Mouse (Mus musculus) activated CD4-positive, CD25-positive, alpha-beta regulatory T cell, adult 9 weeks (primary cell): ENCODE measurements around the gene Sf3a2. TPM values are rescaled to one million over a fixed set of nuclear protein-coding genes. Genes with fewer than 3 reads are reported as not detected.

Source experiments
- polyA plus RNA-seq: library from polyadenylated mRNA; unstranded; fragments of 100-300 nt; shearing (Covaris generic); gene quantifications from one replicate; pipeline ENCODE4 v1.2.1, GENCODE M21; 2017

Sf3a2 gene
- 75.0 TPM for polyA plus RNA-seq

GRCm38 (mm10) chr10:80798150-80799006 is at the start of gene Sf3a2, which contains the start of gene Plekhj1:
Sf3a2 (plus strand) TSS chr10:80798198.
Plekhj1 (minus strand) TSS chr10:80798626.

GRCm38 (mm10) chr10:80754594-80755290 is 43.3 kb upstream of the Sf3a2 start, which contains the start of gene Dot1l:
Dot1l (plus strand) TSS chr10:80755206.

GRCm38 (mm10) chr10:80804916-80805315 is 6.9 kb downstream of the Sf3a2 start, which contains the start of gene Amh:
Amh (plus strand) TSS chr10:80805243.

GRCm38 (mm10) chr10:80813366-80813765 is 15.4 kb downstream of the Sf3a2 start, which contains the start of gene Jsrp1:
Jsrp1 (minus strand) TSS chr10:80813498.

GRCm38 (mm10) chr10:80826151-80827062 is 28.4 kb downstream of the Sf3a2 start, which contains the start of gene Oaz1:
Oaz1 (plus strand) TSS chr10:80826656.

GRCm38 (mm10) chr10:80843931-80844547 is 46.0 kb downstream of the Sf3a2 start, which contains the start of gene Lingo3:
Lingo3 (minus strand) TSS chr10:80844039.

Other genes starting within 250 kb of the Sf3a2 start
- 47.1 TPM for gene Rexo1, start 236.6 kb upstream of the Sf3a2 start, polyA plus RNA-seq
- gene Klf16, start 220.9 kb upstream of the Sf3a2 start, polyA plus RNA-seq = 1.1 TPM
- gene Abhd17a, start 207.9 kb upstream of the Sf3a2 start, polyA plus RNA-seq = 28.7 TPM
- gene Scamp4, start 195.3 kb upstream of the Sf3a2 start, polyA plus RNA-seq = 115 TPM
- 4.6 TPM for gene Adat3, start 195.3 kb upstream of the Sf3a2 start, polyA plus RNA-seq
- gene Gm49322, start 192.2 kb upstream of the Sf3a2 start, polyA plus RNA-seq = 12.7 TPM
- gene Csnk1g2, start 175.4 kb upstream of the Sf3a2 start, polyA plus RNA-seq = 8.2 TPM
- 2.7 TPM for gene Btbd2, start 141.1 kb upstream of the Sf3a2 start, polyA plus RNA-seq
- 19.0 TPM for gene Mknk2, start 120.1 kb upstream of the Sf3a2 start, polyA plus RNA-seq
- 412 TPM for gene Mob3a, start 96.2 kb upstream of the Sf3a2 start, polyA plus RNA-seq
- gene Izumo4, start 96.0 kb upstream of the Sf3a2 start, polyA plus RNA-seq = 148 TPM
- 42.7 TPM for gene Ap3d1, start 55.9 kb upstream of the Sf3a2 start, polyA plus RNA-seq
- 8.4 TPM for gene Dot1l, start 43.0 kb upstream of the Sf3a2 start, polyA plus RNA-seq
- 206 TPM for gene Plekhj1, start 428 bp downstream of the Sf3a2 start, polyA plus RNA-seq
- not detected for gene Amh, start 7.0 kb downstream of the Sf3a2 start, polyA plus RNA-seq
- not detected for gene Jsrp1, start 15.3 kb downstream of the Sf3a2 start, polyA plus RNA-seq
- gene Oaz1, start 28.5 kb downstream of the Sf3a2 start, polyA plus RNA-seq = 2,065 TPM
- not detected for gene Lingo3, start 45.8 kb downstream of the Sf3a2 start, polyA plus RNA-seq
- gene Lsm7, start 57.0 kb downstream of the Sf3a2 start, polyA plus RNA-seq = 190 TPM
- gene Sppl2b, start 57.1 kb downstream of the Sf3a2 start, polyA plus RNA-seq = 41.4 TPM
- not detected for gene Tmprss9, start 73.7 kb downstream of the Sf3a2 start, polyA plus RNA-seq
- 242 TPM for gene Timm13, start 102.8 kb downstream of the Sf3a2 start, polyA plus RNA-seq
- gene Lmnb2, start 120.0 kb downstream of the Sf3a2 start, polyA plus RNA-seq = 16.4 TPM
- gene Gadd45b, start 131.9 kb downstream of the Sf3a2 start, polyA plus RNA-seq = 93.9 TPM
- gene Gng7, start 216.7 kb downstream of the Sf3a2 start, polyA plus RNA-seq = 0.09 TPM
- gene Diras1, start 227.5 kb downstream of the Sf3a2 start, polyA plus RNA-seq = not detected
- 15.1 TPM for gene Slc39a3, start 239.2 kb downstream of the Sf3a2 start, polyA plus RNA-seq